Mouse (Mus musculus): ENCODE measurements around the gene Nkx3-2. TPM values are rescaled to one million over a fixed set of nuclear protein-coding genes. Genes with fewer than 3 reads are reported as not detected.

Nkx3-2 gene
- polyA plus RNA-seq, 1 experiment from 2014 or later: 2.5 TPM

DNA sequence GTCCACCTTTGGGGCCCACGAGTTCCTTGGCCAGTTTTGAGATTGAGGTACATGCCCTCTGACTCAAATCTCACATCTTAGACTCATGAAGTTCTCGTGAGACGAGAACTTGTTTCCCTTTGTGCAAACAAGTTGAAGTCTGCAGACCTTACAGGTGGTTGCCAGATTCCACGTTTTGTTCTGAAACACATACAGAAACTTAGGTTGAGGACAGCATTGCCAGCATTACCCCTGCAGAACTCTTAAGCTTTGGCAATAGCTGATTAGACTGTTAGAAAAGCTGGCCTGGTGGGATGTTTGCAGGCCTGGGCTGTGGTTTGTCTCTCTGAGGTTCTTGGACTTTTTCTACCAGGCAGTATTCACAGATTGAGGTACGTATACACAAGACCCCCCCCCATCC, 7.0 kb downstream of the Nkx3-2 start:
- H3K36me3 ChIP-seq (ENCODE audit: control insufficient read depth, insufficient read depth, low read length): no peaks in the 10 kb centered on the region
- peaks cover 76% of the 10 kb centered on the region for H3K27me3 ChIP-seq (ENCODE audit: control insufficient read depth, insufficient read depth, low read length)
- no peak overlapping the region for H3K27ac ChIP-seq (ENCODE audit: low read length)
- WGBS: 27% methylated on average over 5 of the region's 5 CpGs
- no peak overlapping the region for H3K4me3 ChIP-seq (replicated peaks; ENCODE audit: low read length)
- no peaks in the 10 kb centered on the region for H3K9me3 ChIP-seq (replicated peaks; ENCODE audit: control insufficient read depth, low read length)
- 0 out of 2 replicates have a peak, but pooled peaks cover 5% of the 10 kb centered on the region for H3K4me1 ChIP-seq (ENCODE audit: control insufficient read depth, insufficient read depth, low read length)
- no peak overlapping the region for H3K9ac ChIP-seq (ENCODE audit: low read length)
- ATAC-seq (ENCODE audit: insufficient read depth, low FRiP score): no peak
- H3K4me2 ChIP-seq (ENCODE audit: low read depth, low read length): no peak overlapping the region

GRCm38 (mm10) chr5:41756396-41756795, 7.9 kb downstream of the Nkx3-2 start:
- H3K36me3 ChIP-seq (ENCODE audit: control insufficient read depth, insufficient read depth, low read length): no peaks in the 10 kb centered on the region
- no peak overlapping the region for H3K4me3 ChIP-seq (replicated peaks; ENCODE audit: low read length)
- H3K4me1 ChIP-seq (ENCODE audit: control insufficient read depth, insufficient read depth, low read length): 0 out of 2 replicates have a peak, but pooled peaks cover 5% of the 10 kb centered on the region
- whole genome bisulfite sequencing: 20% methylated on average over 4 of the region's 4 CpGs
- no peak overlapping the region for H3K9ac ChIP-seq (ENCODE audit: low read length)
- H3K27me3 ChIP-seq (ENCODE audit: control insufficient read depth, insufficient read depth, low read length): peaks cover 73% of the 10 kb centered on the region
- no peak overlapping the region for H3K4me2 ChIP-seq (ENCODE audit: low read depth, low read length)
- H3K27ac ChIP-seq (ENCODE audit: low read length): no peak overlapping the region
- H3K9me3 ChIP-seq (replicated peaks; ENCODE audit: control insufficient read depth, low read length): no peaks in the 10 kb centered on the region
- no peak for ATAC-seq (ENCODE audit: insufficient read depth, low FRiP score)

DNA sequence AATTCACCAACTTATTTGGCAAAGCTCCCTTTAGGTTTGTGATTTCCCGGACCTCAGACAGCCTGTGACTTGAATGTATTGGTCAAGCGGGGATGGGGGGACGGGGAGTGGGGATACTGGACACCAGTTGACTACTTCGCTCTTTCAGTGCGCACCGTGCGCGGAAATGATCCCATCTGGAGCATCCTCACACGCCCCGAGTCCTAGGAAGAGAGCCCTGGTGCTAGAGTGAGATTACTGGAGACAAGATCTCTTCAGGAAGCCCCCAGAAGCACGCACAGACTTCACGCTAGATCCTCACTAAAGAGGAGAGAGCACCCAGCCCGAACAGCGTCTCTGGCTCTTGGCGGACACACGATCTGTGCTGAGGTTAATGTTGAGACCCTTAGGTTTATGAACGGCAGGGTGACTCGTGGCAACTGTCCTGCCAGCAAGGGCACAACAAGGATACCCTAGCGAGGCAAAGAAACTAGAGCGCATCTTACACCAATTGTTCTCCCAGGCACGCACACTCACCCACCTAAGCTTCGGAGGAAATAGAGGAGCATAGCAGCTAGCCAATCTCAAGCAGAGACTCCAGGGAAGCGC, 8.8 kb downstream of the Nkx3-2 start:
- ATAC-seq (ENCODE audit: insufficient read depth, low FRiP score): no peak
- 0 out of 2 replicates have a peak, but pooled peaks cover 5% of the 10 kb centered on the region for H3K4me1 ChIP-seq (ENCODE audit: control insufficient read depth, insufficient read depth, low read length)
- peaks cover 75% of the 10 kb centered on the region for H3K27me3 ChIP-seq (ENCODE audit: control insufficient read depth, insufficient read depth, low read length)
- no peaks in the 10 kb centered on the region for H3K9me3 ChIP-seq (replicated peaks; ENCODE audit: control insufficient read depth, low read length)
- H3K4me3 ChIP-seq (replicated peaks; ENCODE audit: low read length): no peak overlapping the region; the same call in 1 of the 2 replicates
- H3K9ac ChIP-seq (ENCODE audit: low read length): no peak overlapping the region
- WGBS: 6% methylated on average over 23 of the region's 23 CpGs
- no peaks in the 10 kb centered on the region for H3K36me3 ChIP-seq (ENCODE audit: control insufficient read depth, insufficient read depth, low read length)
- peak overlapping the region; percentile 43 for H3K4me2 ChIP-seq (ENCODE audit: low read depth, low read length)
- H3K27ac ChIP-seq (ENCODE audit: low read length): no peak overlapping the region

DNA sequence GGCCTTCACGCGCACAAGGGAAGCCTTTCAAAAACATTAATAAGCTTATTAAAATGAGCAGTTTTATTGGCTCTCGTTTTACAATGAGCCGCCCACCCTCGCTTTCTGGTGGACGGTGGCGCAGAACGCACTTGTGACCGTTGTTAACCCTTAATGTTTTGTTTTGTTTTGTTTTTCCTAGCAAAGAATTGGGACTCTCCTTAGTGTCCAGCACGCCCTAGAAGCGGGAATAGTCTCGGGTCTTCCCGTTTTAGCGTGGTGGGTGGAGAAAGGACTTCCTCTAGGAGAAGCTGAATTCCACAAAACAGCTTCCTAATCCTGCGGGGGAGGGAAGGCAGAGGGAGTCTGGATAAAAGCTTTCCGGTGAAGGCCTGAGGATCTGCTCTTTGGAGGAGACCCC, 9.5 kb downstream of the Nkx3-2 start:
- WGBS: 2% methylated on average over 16 of the region's 16 CpGs
- Histone ChIP-seq H3K36me3 (ENCODE audit: control insufficient read depth, insufficient read depth, low read length) (no peaks in the 10 kb centered on the region), H3K4me2 (ENCODE audit: low read depth, low read length) (peak overlapping the region; percentile 43), H3K4me1 (ENCODE audit: control insufficient read depth, insufficient read depth, low read length) (0 out of 2 replicates have a peak, but pooled peaks cover 5% of the 10 kb centered on the region), H3K9ac (ENCODE audit: low read length) (no peak overlapping the region), H3K9me3 (replicated peaks; ENCODE audit: control insufficient read depth, low read length) (no peaks in the 10 kb centered on the region), H3K4me3 (replicated peaks; ENCODE audit: low read length) (peak overlapping the region; percentile 29), H3K27me3 (ENCODE audit: control insufficient read depth, insufficient read depth, low read length) (peaks cover 77% of the 10 kb centered on the region), H3K27ac (ENCODE audit: low read length) (no peak overlapping the region)
- ATAC-seq (ENCODE audit: insufficient read depth, low FRiP score): no peak

DNA sequence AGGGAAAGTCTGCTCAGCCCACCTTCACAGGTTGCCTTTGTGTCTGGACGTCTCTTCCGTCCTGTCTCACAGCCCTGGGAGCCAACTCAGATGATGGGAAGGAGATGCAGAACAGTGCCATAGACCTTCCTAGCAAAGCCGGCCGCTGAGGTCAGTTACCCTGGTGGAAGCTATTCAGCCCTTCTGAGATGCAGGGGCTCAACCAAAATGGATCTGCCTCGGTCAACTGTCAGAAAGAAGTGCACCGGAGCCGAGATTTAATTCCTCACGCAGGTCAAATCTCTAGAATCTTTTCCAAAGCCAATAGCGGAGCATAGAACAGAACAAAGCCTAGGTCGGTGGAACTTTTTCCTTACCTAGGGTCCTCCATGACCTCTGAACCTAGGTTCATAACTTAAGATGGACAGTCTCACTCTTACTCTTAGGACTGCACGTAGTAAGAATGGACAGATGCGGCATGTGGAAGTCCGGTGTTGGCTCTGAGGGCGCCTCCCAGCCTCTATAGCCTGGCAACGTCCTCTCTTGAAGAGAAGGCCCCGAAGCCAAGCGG, 10.0 kb downstream of the Nkx3-2 start:
- H3K4me3 ChIP-seq (replicated peaks; ENCODE audit: low read length): peak overlapping the region; percentile 29
- no peak for ATAC-seq (ENCODE audit: insufficient read depth, low FRiP score)

DNA sequence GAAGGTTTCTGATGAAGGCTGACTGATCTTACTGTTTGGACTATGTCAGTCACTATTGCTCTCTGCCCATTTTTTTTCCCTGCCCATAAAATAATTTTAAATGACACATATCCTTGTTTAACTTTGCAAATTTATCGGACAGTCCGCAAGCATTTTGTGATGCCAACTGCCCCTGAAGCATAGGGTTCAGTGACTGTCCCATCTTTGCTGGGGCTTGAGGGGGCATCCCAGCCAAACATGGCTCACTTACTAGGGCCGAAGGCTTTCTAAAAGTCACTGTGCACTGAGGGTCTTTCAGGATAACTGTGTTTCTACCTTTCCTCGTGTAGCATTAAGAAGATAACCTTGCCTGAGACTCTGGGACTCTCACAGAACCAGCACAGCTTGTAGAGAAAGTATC, 11.6 kb downstream of the Nkx3-2 start:
- peaks cover 79% of the 10 kb centered on the region for H3K27me3 ChIP-seq (ENCODE audit: control insufficient read depth, insufficient read depth, low read length)
- H3K9ac ChIP-seq (ENCODE audit: low read length): no peak overlapping the region
- WGBS: 46% methylated on average over 4 of the region's 4 CpGs
- no peak overlapping the region for H3K4me2 ChIP-seq (ENCODE audit: low read depth, low read length)
- H3K27ac ChIP-seq (ENCODE audit: low read length): no peak overlapping the region
- H3K36me3 ChIP-seq (ENCODE audit: control insufficient read depth, insufficient read depth, low read length): no peaks in the 10 kb centered on the region
- H3K4me3 ChIP-seq (replicated peaks; ENCODE audit: low read length): no peak overlapping the region
- no peaks in the 10 kb centered on the region for H3K9me3 ChIP-seq (replicated peaks; ENCODE audit: control insufficient read depth, low read length)
- ATAC-seq (ENCODE audit: insufficient read depth, low FRiP score): no peak
- H3K4me1 ChIP-seq (ENCODE audit: control insufficient read depth, insufficient read depth, low read length): 0 out of 2 replicates have a peak, but pooled peaks cover 5% of the 10 kb centered on the region

More for the DNA sequence above, 10.0 kb downstream of the Nkx3-2 start:
- Histone ChIP-seq H3K27ac (ENCODE audit: low read length) (no peak overlapping the region), H3K4me1 (ENCODE audit: control insufficient read depth, insufficient read depth, low read length) (0 out of 2 replicates have a peak, but pooled peaks cover 5% of the 10 kb centered on the region), H3K9me3 (replicated peaks; ENCODE audit: control insufficient read depth, low read length) (no peaks in the 10 kb centered on the region), H3K4me2 (ENCODE audit: low read depth, low read length) (peak overlapping the region; percentile 43), H3K9ac (ENCODE audit: low read length) (no peak overlapping the region; the same call in 1 of the 2 replicates), H3K36me3 (ENCODE audit: control insufficient read depth, insufficient read depth, low read length) (no peaks in the 10 kb centered on the region), H3K27me3 (ENCODE audit: control insufficient read depth, insufficient read depth, low read length) (peaks cover 80% of the 10 kb centered on the region)
- WGBS: 7% methylated on average over 17 of the region's 17 CpGs

DNA sequence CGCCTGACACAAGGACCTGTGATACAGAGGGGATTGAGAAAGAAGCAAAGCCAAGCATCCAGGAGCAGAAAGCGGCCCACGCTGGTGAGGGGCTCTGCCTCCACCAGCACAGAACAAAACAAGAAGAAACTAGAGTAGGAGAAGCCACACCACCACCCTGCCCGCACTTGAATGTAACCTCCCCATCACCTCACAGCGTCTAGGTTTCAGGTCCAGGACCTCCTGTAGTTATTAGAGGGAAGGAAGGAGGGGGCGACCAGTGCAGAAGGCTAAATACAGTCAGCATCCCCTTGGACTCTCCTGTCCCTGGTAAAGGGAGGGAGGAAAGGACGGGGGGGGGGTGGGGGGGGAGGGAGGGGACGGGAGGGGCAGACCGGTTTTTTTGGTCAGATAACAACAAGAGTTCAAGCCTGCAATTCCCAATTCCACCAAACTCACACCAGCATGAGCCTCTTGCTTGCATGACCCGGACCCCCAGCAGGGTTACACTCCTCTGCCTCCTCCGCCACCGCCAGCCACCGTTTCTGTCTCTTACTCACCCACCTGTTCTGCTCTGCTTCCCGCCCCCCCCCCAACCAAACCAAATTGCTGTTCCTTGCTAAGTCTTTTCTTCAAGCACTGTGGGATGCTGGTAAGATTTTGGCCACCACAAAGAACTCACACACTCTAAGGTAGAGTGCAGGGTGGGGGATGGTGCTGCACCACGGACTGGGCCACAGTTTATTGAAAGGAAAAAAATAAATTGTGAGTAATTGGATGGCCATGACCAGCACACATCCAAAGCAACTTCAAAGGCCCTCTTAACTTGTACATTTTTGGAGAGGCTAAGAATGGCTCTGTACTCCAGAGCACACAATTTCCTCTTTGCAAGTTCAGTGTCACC, 19.2 kb downstream of the Nkx3-2 start:
- no peaks in the 10 kb centered on the region for H3K4me1 ChIP-seq (ENCODE audit: control insufficient read depth, insufficient read depth, low read length)
- ATAC-seq (ENCODE audit: insufficient read depth, low FRiP score): no peak
- no peak overlapping the region for H3K27ac ChIP-seq (ENCODE audit: low read length)
- H3K9me3 ChIP-seq (replicated peaks; ENCODE audit: control insufficient read depth, low read length): no peaks in the 10 kb centered on the region
- WGBS: 6% methylated on average over 13 of the region's 15 CpGs
- no peak overlapping the region for H3K4me3 ChIP-seq (replicated peaks; ENCODE audit: low read length)
- no peak overlapping the region for H3K9ac ChIP-seq (ENCODE audit: low read length)
- no peaks in the 10 kb centered on the region for H3K36me3 ChIP-seq (ENCODE audit: control insufficient read depth, insufficient read depth, low read length)
- peaks cover 35% of the 10 kb centered on the region for H3K27me3 ChIP-seq (ENCODE audit: control insufficient read depth, insufficient read depth, low read length)
- H3K4me2 ChIP-seq (ENCODE audit: low read depth, low read length): no peak overlapping the region

GRCm38 (mm10) chr5:41744234-41744633, 20.1 kb downstream of the Nkx3-2 start:
- no peak overlapping the region for H3K4me2 ChIP-seq (ENCODE audit: low read depth, low read length)
- H3K27me3 ChIP-seq (ENCODE audit: control insufficient read depth, insufficient read depth, low read length): peaks cover 26% of the 10 kb centered on the region
- WGBS: 16% methylated on average over 7 of the region's 7 CpGs

GRCm38 (mm10) chr5:41738817-41739216, 25.5 kb downstream of the Nkx3-2 start:
- H3K4me3 ChIP-seq (replicated peaks; ENCODE audit: low read length): no peak overlapping the region
- no peak overlapping the region for H3K27ac ChIP-seq (ENCODE audit: low read length)
- H3K4me2 ChIP-seq (ENCODE audit: low read depth, low read length): no peak overlapping the region
- no peaks in the 10 kb centered on the region for H3K4me1 ChIP-seq (ENCODE audit: control insufficient read depth, insufficient read depth, low read length)
- no peaks in the 10 kb centered on the region for H3K36me3 ChIP-seq (ENCODE audit: control insufficient read depth, insufficient read depth, low read length)
- no peak for ATAC-seq (ENCODE audit: insufficient read depth, low FRiP score)
- H3K9me3 ChIP-seq (replicated peaks; ENCODE audit: control insufficient read depth, low read length): no peaks in the 10 kb centered on the region
- H3K9ac ChIP-seq (ENCODE audit: low read length): no peak overlapping the region
- H3K27me3 ChIP-seq (ENCODE audit: control insufficient read depth, insufficient read depth, low read length): no peaks in the 10 kb centered on the region; the same call in 1 of the 2 replicates
- 60% methylated on average over 6 of the region's 6 CpGs for WGBS

More at GRCm38 (mm10) chr5:41744234-41744633, 20.1 kb downstream of the Nkx3-2 start:
- Histone ChIP-seq H3K27ac (ENCODE audit: low read length) (no peak overlapping the region), H3K4me1 (ENCODE audit: control insufficient read depth, insufficient read depth, low read length) (no peaks in the 10 kb centered on the region), H3K9ac (ENCODE audit: low read length) (no peak overlapping the region), H3K9me3 (replicated peaks; ENCODE audit: control insufficient read depth, low read length) (no peaks in the 10 kb centered on the region), H3K4me3 (replicated peaks; ENCODE audit: low read length) (no peak overlapping the region), H3K36me3 (ENCODE audit: control insufficient read depth, insufficient read depth, low read length) (no peaks in the 10 kb centered on the region)
- no peak for ATAC-seq (ENCODE audit: insufficient read depth, low FRiP score)

Measured in stomach, embryonic 16.5 days (tissue).